Mouse (Mus musculus): ENCODE data around the gene Slc11a2.

DNA sequence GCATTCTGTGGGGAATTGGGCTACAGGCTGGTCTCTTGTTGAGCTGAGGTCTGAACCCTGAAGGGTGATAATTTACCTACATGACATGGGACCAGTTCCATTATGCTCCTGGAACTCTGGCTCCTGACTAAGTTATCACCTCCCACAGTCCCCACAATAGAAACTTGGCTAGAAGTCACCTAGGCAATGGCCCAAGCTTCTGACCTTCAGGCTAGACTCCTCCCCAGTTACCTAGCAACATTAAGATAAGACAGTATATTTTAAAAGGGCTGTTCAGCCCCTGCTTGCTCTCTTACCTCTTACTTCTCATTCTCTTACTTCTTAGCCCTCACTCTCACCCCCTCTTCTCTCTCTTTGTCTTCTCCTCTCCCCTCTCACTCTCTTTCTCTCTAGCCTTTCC, 79.4 kb downstream of the Slc11a2 start:
- TF ChIP-seq CTCF (conservative IDR thresholded peaks at IDR 0.05; ENCODE audit: low read length) (no peak), NANOG (IDR thresholded peaks at IDR 0.05; ENCODE audit: borderline replicate concordance, low read length) (no peak)

Data from E14TG2a.4 (cell line).